Mouse (Mus musculus): ENCODE results near the gene Gm48551. TPM values are rescaled to one million over a fixed set of nuclear protein-coding genes. Genes with fewer than 3 reads are reported as not detected.

The Gm48551 gene
- total RNA-seq, 2 experiments from 2014 or later: 2.3 to 4.5 TPM

- no peak for DNase-seq (ENCODE audit: low spot score in 2 of 2)
These were observed 2.2 kb upstream of the Gm48551 start for GRCm38 (mm10) chr10:81382039-81382438.

GRCm38 (mm10) chr10:81384605-81384982, 328 bp downstream of the Gm48551 start:
- DNase-seq (ENCODE audit: low spot score in 2 of 2): no peak

DNA sequence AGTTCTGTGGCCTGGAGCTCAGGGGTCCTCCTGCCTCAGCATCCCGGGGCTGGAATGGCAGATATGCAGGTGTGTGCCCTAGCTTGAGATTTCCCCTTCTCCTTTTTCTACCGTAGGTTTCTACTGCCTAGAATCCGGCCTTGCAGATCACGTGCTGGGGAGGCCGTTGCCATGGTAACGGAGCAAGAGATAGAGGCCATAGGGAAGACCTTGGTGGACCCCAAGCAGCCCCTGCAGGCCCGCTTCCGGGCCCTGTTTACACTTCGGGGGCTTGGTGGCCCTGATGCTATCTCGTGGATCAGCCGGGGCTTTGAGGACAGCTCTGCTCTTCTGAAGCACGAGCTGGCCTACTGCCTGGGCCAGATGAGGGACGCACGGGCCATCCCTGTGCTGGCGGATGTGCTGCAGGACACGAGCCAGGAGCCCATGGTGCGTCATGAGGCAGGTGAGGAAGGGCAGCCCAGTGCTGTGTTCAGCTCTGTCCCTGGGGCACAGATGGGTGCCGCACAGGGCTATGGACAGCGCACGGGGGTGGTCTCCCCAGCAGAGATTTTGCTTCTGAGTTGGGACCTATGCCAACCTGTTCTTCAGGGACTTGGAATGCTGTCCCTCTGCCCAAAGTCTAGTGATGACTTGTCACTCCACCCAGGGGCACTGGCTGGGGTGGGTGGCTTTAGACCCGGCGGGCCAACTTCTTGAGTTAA, 1.5 kb downstream of the Gm48551 start:
- no peak for DNase-seq (ENCODE audit: low spot score in 2 of 2)

DNA sequence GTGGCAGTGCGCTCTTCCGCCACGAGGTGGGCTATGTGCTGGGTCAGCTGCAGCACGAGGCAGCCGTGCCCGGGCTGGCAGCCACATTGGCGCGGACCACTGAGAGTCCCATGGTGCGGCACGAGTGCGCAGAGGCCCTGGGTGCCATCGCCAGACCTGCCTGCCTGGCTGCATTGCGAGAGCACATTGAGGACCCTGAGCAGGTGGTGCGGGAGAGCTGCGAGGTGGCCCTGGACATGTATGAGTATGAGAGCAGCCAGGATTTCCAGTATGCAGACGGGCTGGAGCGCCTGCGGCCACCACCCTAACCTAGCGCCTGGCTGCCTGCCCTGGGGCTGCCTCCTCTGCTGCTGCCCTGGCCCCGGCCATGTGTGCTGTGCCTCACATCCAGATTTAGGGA, 3.5 kb downstream of the Gm48551 start:
- no peak for DNase-seq (ENCODE audit: low spot score in 2 of 2)

DNA sequence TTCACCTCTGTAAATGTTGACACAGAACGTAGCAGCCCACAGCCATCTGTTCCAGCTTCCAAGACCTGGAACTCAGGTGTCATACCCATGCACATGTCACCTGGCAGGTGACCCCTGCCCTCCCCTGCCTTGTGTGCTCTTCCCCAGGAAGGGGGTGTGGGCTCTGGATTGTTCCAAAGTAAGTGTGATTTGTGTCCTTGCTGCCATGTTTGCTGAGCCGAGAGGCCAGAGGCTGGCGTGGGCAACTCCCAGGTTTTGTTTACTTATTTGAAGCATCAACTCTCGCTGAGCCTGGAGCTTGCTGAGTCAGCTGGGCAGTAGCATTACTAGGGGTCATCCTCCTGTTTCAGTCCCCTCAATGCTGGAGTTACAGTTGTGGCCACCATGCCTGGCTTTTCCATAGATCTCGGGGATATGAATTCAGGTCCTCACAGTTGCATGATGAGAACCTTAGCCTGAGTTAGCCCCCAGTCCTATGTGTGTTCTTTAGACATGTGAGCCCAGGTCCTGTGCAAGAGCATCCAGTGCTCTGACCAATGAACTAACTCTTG, 4.3 kb downstream of the Gm48551 start, which contains the start of gene Gm48552:
Gm48552 (plus strand) TSS at position 501 of the 551 bp plus-strand sequence.
- no peak for DNase-seq (ENCODE audit: low spot score in 2 of 2)

GRCm38 (mm10) chr10:81389373-81389772, 5.1 kb downstream of the Gm48551 start:
- DNase-seq (ENCODE audit: low spot score in 2 of 2): no peak

- peak; percentile 88 for DNase-seq (ENCODE audit: low spot score in 2 of 2)
These were observed 5.8 kb downstream of the Gm48551 start for GRCm38 (mm10) chr10:81389801-81390677.

DNA sequence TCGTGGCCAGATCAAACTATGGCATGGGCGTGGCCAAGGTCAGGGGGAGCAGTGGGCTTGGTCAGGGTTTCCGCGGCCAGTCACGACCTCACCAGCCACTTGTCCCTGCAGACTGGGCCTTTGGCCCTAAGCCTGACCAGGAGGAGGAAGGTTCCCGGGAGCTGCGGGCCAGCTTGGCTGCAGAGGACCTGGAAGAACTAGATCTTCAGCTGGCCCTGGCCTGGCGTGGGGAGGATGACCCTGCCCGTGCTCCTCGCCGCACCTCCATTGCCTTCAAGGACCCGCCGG, 6.4 kb downstream of the Gm48551 start:
- no peak for DNase-seq (ENCODE audit: low spot score in 2 of 2)

DNA sequence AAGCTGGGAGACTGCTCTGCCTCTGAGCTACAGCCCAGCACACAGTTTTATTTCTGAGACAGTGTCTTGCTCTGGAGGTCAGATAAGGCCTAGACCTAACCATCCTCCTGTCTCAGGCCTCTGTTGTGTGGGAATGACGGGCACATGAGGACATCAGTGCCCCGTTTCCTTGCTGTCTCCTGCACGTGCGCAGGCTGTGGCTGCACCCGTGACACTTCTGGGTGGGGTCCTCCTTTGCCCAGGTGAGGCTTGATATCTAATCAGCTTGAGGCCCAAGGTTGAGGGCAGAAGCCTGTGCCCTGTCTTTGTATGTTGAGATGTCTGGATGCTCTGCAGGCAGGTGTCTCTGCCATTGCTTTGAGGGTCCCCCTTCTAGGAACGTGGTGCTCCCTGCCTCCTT, 8.0 kb downstream of the Gm48551 start:
- no peak for DNase-seq (ENCODE audit: low spot score in 2 of 2)

GRCm38 (mm10) chr10:81392781-81393185, 8.5 kb downstream of the Gm48551 start, which contains the start of gene Smim24:
TSS of gene Smim24 (plus strand) at chr10:81393051.
- DNase-seq (ENCODE audit: low spot score in 2 of 2): no peak

- no peak for DNase-seq (ENCODE audit: low spot score in 2 of 2)
These were observed 9.3 kb downstream of the Gm48551 start for GRCm38 (mm10) chr10:81393456-81394063.

GRCm38 (mm10) chr10:81395127-81395526, 10.9 kb downstream of the Gm48551 start:
- peak; percentile 83 to 85 for DNase-seq (ENCODE audit: low spot score in 2 of 2)

DNA sequence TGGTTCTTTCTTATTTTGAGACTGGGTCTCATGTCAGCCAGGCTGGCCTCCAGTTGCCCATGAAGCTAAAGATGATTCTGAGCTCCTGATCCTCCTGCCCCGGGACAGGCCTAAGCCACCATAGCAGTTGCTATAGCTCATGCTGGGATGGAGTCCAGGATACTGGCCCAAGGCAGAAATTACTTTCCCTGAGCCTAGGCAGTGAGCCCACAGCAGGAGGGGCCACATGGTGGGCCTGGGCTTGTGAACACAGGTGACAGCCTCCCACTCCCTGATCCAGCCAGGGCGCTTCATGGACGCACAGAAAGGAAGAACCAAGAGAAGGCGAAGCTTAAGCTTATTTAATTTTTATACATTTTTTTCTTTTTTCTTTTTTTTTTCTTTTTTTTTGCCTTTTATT, 11.6 kb downstream of the Gm48551 start:
- DNase-seq (ENCODE audit: low spot score in 2 of 2): no peak

DNA sequence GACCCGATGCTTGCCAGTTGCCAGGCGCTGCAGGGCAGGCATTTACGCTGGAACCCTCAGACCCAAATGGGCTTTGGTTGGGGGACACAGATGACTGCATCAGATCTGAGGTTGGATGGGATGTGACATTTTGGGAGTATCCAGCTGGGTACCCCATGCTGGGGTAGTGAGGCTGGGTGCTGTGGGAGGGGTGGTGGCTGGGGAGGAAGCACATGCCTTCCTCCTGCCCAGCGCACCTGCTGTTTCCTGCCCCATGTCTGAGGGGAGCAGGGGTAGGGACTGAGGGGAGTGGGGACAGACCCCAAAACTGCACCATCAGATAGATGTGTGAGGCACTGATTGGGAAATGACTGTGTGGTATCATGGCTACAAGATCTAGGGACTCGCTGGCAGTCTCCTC, 12.5 kb downstream of the Gm48551 start:
- no peak for DNase-seq (ENCODE audit: low spot score in 2 of 2)

GRCm38 (mm10) chr10:81399296-81399695, 15.0 kb downstream of the Gm48551 start:
- no peak for DNase-seq (ENCODE audit: low spot score in 2 of 2)

DNA sequence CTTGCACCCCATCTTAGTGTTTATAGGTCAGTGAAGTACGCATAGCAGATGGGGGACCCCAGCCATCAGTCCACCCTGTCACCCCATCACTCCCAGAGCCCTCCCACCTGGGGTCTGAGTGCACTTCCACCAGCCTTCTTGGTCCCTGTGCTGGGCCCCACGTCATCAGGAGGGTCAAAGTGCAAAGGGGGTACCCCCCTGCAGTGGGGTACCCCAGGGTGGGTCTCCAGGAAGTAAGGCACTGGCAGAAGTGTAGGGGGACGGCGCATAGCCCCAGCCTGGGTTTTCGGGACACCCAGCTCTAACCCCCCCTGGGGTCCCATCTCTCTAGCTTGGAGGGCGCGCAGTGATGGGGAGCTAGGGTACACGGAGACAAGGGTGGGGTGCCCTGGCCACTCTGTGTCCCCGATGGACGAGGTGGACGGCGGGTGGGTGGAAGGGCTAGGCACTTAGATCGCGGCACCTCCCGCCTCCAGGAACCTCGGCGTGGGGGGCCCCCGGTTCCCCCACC, 15.6 kb downstream of the Gm48551 start:
- DNase-seq (ENCODE audit: low spot score in 2 of 2): no peak

DNA sequence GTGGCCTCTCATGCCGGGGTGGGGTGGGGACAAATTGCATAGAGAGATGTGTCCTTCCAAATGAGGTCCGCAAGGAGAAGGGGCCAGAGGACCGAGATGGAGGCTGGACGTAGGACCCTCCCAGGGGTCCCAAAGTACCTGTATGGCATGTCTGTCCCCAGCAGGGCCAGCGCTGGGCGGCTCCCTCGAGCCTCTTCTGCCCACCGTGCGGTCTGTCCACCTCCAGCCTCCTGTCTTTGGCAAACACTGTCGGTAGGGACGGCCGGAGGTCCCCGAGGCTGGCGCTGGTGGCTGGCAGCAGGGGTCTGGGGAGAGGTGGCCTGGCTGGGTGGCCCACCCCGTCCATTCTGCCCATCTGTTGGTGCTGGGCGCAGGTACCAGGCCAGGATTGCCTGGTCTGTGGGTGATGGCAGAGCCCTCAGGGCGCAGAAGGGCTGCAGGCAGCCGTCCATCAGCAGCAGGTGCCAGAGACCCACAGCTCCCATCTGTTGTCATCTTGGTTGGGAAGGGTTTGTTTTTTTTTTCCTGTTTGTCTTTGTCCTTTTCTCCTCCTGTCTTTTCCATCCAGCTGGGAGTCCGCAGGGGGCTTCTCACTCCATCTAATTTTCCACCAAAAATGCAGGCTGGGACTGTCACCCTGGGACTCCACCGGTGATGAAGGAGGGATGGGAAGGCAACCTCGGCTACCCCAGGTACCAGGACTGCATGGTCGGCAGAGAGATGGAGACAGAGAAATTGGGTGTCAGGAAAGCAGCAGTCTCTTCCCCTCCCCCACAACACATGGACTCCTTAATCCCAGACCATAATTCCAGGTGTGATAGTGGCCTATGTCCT, 16.3 kb downstream of the Gm48551 start:
- DNase-seq (ENCODE audit: low spot score in 2 of 2): no peak

DNA sequence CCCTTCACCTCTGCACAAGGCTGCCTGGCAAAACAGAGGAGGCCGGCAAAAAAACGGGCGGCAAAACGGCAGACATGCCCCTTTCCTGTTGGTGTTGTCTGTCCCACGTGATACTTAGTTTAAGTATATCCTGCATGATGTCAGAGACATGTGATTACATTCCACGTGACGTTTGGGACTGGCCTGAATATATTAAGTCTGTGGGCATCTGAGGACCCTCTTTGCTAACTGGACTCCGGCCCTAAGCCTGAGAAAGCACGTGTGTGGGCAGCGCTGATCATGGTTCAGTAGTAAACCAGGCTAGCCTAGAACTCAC, 16.9 kb downstream of the Gm48551 start:
- no peak for DNase-seq (ENCODE audit: low spot score in 2 of 2)

- DNase-seq (ENCODE audit: low spot score in 2 of 2): peak in 1 of 2 experiments; percentile 68
These were observed 17.4 kb downstream of the Gm48551 start for GRCm38 (mm10) chr10:81401521-81402226.

DNA sequence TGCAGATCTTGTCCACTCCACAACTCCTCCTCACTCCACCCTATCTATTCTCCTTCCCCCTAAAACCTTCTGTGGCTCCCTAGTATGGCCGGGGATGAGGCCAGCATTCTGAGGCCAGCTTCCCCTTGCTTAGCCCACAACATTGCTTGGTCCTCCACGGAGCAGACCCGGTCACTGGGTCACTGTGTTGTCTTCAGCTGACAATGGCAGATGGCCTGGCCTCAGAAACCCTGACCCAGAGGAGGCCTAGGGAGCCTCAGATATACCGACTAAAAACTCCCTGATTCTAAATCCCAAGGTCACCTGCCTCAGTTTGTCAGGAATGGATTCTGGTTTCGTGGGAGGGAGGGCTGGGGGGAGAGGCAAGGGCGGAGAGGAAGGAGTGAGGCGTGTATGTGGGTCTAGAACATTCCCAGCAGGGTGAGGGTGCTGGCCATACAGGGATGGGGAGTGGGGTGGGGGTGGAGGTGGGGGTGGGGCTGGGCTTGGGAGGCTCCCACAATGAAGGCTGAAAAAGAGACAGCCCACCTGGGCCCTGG, 18.0 kb downstream of the Gm48551 start:
- no peak for DNase-seq (ENCODE audit: low spot score in 2 of 2)
